Mouse (Mus musculus) heart, embryonic 16.5 days (tissue): ENCODE measurements around the gene Socs4. TPM values are rescaled to one million over a fixed set of nuclear protein-coding genes. Genes with fewer than 3 reads are reported as not detected.

ENCODE experiments used
- ATAC-seq: fragments of 200-750 bp; cut with Nextera tagmentation; replicated peaks from 2 replicates; pipeline ENCODE4 v1.8.0; 2017; ENCODE audit warnings: moderate number of reproducible peaks; ENCODE audit not compliant: insufficient read depth, low FRiP score; ENCODE audit errors: extremely low read depth
- H3K27ac ChIP-seq: fragments of 300-500 bp; sonication (generic); 2 replicates; pipeline ENCODE4 v1.5.1; 2014; ENCODE audit warnings: mild to moderate bottlenecking, low read length, control low read depth, moderate library complexity
- H3K27me3 ChIP-seq: fragments of 300-500 bp; sonication (generic); 2 replicates; pipeline ENCODE4 v1.6.1; 2014; ENCODE audit warnings: low read length, mixed read lengths; ENCODE audit not compliant: control insufficient read depth, insufficient read depth
- H3K36me3 ChIP-seq: fragments of 300-500 bp; sonication (generic); 2 replicates; pipeline ENCODE4 v1.6.1; 2014; ENCODE audit not compliant: control insufficient read depth, insufficient read depth
- H3K4me1 ChIP-seq: fragments of 300-500 bp; sonication (generic); 2 replicates; pipeline ENCODE4 v1.6.1; 2014; ENCODE audit warnings: low read length, mixed read lengths; ENCODE audit not compliant: control insufficient read depth, insufficient read depth
- H3K4me2 ChIP-seq: fragments of 300-500 bp; sonication (generic); 2 replicates; pipeline ENCODE4 v1.6.1; 2014; ENCODE audit warnings: low read depth, mild to moderate bottlenecking, control low read depth, low read length
- H3K4me3 ChIP-seq: fragments of 300-500 bp; sonication (generic); 2 replicates; pipeline ENCODE4 v1.5.1; 2014; ENCODE audit warnings: mild to moderate bottlenecking, control low read depth, low read length
- H3K9ac ChIP-seq: fragments of 300-500 bp; sonication (generic); 2 replicates; pipeline ENCODE4 v1.6.1; 2014; ENCODE audit warnings: low read length, control low read depth
- H3K9me3 ChIP-seq: fragments of 300-500 bp; sonication (generic); replicated peaks from 2 replicates; pipeline ENCODE4 v1.6.1; 2016; ENCODE audit warnings: low read length; ENCODE audit not compliant: control insufficient read depth
- WGBS: fragments of 180-500 bp; shearing (Covaris S2); extraction: QIAGEN DNeasy Blood & Tissue Kit; methylation state at CpG from one replicate; pipeline ENCODE4 v1.1.7; 2014; 5-methylcytosine and 5-hydroxymethylcytosine counted together
- polyA plus RNA-seq: library from polyadenylated mRNA; unstranded; fragments of >200 nt; fragmentation: Nextera tagmentation; extraction: Ambion mirVana; gene quantifications from 2 replicates; pipeline ENCODE4 v1.2.1, GENCODE M21; 2015

The Socs4 gene
- polyA plus RNA-seq, 1 experiment from 2014 or later: 2.4 TPM

- Histone ChIP-seq H3K4me2 (no peak overlapping the region), H3K4me3 (no peak overlapping the region), H3K9me3 (no peaks in the 10 kb centered on the region), H3K36me3 (no peaks in the 10 kb centered on the region), H3K27ac (no peak overlapping the region), H3K4me1 (no peaks in the 10 kb centered on the region), H3K27me3 (no peaks in the 10 kb centered on the region), H3K9ac (no peak overlapping the region)
- WGBS: 77% methylated on average over 10 of the region's 10 CpGs
- ATAC-seq: no peak
Measured at GRCm38 (mm10) chr14:47340231-47340925, 63.6 kb downstream of the Socs4 start.

- Histone ChIP-seq H3K4me3 (no peak overlapping the region), H3K27me3 (no peaks in the 10 kb centered on the region), H3K4me2 (no peak overlapping the region), H3K9me3 (no peaks in the 10 kb centered on the region), H3K27ac (no peak overlapping the region), H3K9ac (no peak overlapping the region), H3K36me3 (no peaks in the 10 kb centered on the region), H3K4me1 (no peaks in the 10 kb centered on the region)
- no peak for ATAC-seq
- 70% methylated on average over 4 of the region's 4 CpGs for WGBS
Measured at GRCm38 (mm10) chr14:47341811-47342291, 65.1 kb downstream of the Socs4 start.

Other genes starting within 250 kb of the Socs4 start
- 6.9 and 7.0 TPM in 2 replicates for gene Gch1, start 87.5 kb upstream of the Socs4 start, polyA plus RNA-seq
- 14.0 and 14.6 TPM in 2 replicates for gene Wdhd1, start 74 bp upstream of the Socs4 start, polyA plus RNA-seq
- gene Mapk1ip1l, start 21.3 kb downstream of the Socs4 start, polyA plus RNA-seq: 40.7 and 41.6 TPM in 2 replicates
- 15.4 and 18.8 TPM in 2 replicates for gene Lgals3, start 90.8 kb downstream of the Socs4 start, polyA plus RNA-seq
- gene Dlgap5, start 141.5 kb downstream of the Socs4 start, polyA plus RNA-seq: 32.7 and 35.1 TPM in 2 replicates
- 16.7 and 20.0 TPM in 2 replicates for gene Fbxo34, start 173.5 kb downstream of the Socs4 start, polyA plus RNA-seq